Mouse (Mus musculus) R1 (cell line): ENCODE data around the gene Clasp1.

Experiments
- DNase-seq: peaks from one replicate; pipeline ENCODE4 v3.0.0-alpha.2; 2018; ENCODE audit warnings: low read depth, low spot score

Clasp1 gene

DNA sequence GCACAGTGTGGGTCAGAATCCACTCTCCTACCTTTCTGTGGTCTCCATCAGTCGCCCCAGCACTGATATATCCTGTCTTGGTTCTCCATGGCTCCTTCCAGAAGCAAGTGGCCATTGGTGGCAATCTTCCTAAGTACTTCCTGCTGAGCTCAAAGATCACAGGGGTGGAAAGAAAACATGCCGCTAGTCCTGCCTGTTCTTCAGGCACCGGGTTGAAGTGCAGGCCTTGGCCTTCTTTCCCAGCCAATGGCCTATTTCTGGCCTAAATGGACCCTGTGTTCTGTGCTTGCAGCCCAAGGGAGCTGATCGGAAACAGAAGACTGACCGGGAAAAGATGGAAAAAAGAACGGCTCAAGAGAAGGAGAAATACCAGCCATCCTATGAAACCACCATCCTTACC, 269.9 kb downstream of the Clasp1 start:
- DNase-seq = no peak

DNA sequence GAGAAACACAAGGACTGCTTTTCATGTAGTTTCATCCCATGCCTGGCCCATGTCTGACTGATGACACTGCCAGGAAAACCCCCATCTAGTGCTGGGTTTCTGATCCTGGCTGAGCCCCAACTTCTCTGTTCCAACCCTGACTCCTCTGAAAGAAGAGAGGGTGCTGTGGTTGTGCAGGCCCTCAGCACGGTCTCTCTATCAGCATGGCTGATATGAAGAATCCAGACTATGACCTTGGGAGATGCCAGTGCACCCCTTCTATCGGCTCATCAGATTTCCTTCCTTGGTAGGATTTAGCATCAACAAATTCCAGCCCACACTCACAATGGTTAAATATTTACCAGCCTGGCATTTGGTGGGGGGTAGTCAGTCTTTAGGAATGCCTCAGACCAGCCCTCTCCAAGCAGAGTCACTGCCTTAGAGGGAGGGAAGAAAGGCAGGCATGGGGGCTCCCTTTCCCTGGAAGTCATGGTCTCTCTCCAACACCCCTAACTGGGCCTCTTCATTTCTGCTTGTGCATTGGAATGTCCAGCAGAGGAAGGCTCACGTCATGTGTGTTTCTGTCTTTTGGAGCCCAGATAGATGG, 272.1 kb downstream of the Clasp1 start:
- DNase-seq = no peak
